Mouse (Mus musculus): ENCODE results near the gene Gmds.

Gmds gene

DNA sequence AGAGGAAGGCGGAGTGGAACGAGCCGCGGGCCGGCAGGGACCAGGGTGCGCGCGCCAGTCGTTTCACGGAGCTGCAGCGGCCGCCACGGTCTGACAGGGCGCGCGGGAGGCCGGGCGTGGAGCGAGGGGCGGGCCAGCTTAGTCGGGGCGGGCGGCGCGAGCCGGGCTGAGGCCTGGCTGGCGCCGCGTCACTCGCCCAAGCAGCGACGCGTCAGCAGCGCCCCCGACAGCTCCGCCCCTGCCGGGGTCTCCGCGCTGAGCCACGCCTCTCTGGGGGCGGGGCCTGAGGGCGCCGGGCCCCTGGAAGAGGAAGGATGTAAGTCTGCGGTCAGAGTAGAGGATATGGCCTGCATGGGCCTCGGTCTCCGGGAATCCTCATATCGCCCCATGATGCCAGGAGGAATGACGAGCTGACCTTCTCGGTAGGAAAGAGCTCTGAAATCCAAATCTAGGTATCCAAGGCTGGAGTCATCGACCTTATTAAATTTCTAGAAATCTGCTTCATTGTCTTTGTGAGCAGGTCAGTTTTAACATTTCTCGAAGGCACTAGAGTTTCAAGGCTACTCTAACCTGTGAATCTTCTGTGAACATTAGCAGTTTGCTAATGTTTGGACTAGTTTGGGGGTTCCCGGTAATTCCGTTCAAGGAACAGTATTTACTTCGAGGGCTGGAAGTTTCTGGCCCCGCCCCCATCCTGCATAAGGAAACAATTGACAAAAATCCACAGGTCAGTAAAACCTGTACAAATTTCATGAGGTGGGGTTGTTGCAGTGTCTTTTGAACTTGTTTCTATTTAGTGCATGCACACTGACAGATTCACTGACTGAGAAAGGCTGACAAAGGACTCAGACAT is at the start of gene Gmds:
Gene Gmds (minus strand): TSS at position 228 of the 853 bp plus-strand sequence.
- in situ Hi-C loops (cut with MboI; ENCODE audit: unreplicated experiment in 2 of 2) = no loop called here

DNA sequence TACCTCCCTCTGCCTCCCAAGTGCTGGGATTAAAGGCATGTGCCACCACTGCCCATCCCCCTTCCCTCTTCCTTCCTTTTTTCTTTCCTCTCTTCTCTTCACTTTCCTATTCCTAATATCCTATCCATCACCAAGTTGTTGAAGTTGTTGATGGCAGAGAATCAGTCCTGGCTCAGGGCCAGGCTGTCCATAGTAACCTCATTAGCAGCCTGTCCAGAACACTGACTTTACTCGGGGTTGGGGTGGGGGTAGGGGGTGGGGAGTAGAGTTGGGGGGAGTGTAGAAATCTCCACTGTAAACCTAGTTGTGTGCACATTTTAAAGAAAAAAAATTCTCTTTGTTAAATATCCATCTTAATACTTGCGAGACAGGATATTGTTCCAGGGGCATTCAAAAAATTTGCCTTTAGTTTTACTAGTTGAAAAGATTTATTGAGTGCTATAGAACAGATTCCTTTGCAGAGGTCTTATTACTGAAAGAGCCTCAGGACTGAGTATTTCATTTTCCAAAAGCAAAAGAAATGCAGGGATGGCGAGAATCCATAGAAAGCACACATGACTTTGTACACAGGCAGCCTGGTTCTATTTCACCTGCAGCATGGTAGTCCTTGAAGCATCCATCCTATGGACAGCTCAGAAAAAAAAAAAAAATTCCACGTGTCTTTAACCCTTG is 47.0 kb upstream of the Gmds start:
- in situ Hi-C loops (cut with MboI; ENCODE audit: unreplicated experiment in 2 of 2) = no loop called here

DNA sequence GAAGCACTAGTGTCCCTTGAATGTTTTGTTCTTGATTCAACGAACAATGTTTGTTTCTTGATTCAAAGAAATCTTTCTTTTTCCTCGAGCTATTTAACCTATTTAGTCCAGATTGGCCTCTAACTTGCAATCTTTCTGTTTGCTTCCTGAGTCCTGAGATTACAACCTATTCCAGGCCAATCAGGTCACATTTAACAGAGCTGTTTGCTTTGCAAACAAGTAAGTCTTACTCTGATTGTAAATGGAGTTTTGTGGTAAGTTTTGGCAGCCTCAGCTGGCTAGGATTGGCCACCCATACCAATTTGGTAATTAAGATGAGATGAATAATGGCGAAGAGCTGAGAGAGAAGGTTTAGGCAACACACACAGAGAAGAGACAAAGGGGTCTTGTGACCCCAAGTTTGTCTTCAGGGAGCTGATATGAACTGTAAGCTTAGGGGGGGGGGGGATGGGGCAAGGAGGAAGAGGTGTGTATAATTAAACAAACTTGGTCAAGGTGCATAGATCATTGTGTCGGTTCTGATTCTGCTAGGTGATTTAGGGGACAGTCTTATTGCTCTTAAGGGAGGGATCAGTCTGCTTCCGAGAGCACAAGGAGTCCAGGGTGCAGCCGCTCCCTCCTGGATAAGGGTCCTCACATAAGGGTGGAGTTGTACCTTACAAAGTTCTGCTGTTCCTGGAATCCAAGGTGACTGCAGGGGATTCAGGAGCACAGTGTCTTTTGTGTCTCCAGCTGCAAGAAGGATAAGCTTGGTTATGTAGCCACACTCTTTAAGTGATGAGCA is 43.9 kb upstream of the Gmds start:
- in situ Hi-C loops (cut with MboI; ENCODE audit: unreplicated experiment in 2 of 2) = no loop called here

DNA sequence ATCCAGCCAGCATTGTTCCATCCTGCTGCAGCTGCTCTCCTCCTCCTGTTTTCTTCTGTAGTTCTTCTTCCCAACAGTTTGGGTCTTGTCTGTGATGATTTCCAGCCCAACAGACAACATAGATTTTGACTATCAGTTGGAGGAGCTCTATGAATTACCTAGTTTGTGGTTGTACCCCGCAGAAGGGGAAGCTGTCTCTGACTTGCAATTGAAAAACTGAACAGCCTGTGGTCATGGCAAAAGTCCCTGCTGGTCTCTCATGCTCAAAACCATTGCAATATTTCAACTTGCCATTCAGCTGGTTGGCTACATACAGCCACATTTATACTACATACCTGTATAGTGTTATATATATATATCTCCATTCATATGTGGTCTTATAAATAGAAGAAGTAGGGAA is 40.1 kb upstream of the Gmds start:
- in situ Hi-C loops (cut with MboI; ENCODE audit: unreplicated experiment in 2 of 2) = no loop called here

DNA sequence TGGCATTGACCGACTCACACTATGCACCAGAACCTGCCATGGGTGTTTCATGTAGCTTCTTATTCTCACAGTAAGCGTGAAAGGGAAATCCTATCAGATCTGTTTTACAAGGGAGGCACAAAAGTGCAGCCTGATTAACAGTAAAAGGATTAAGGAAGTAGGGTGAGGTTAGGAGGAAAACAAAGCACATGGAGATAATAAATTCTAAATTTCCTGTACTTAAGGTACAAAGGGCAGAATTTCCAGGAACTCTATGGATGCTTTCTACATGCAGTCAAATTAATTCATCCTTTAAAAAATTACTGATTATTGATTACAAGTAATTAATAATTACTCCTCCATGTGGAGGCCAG is 34.0 kb upstream of the Gmds start:
- in situ Hi-C loops (cut with MboI; ENCODE audit: unreplicated experiment in 2 of 2) = no loop called here

DNA sequence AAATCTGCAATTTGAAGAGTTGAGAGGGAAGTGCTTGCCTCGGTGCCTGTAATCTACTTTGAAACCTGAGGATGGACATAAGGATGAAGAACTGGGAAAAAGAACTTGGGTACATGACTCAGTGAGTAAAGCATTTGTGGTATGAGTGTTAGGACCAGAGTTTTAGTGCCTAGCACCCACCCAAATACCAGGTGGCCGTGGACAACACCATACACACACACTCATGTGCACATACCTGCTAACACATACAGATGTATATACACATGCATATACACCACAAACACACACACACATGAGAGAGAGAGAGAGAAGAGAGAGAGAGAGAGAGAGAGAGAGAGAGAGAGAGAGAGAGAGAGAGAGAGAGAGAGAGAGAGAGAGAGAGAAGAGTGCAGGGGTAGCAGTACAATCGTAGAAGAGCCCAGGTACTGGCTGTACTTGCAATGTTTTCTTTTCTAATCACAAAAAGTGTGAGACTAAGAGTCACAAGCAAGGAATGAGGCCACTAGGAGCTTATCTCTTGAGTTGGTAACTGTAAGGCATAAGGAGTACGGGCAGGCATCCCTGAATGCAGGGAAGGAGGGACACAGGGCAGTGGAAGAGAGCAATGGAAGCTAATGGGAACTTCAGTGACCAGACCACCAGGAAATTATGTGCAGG is 33.5 kb upstream of the Gmds start:
- in situ Hi-C loops (cut with MboI; ENCODE audit: unreplicated experiment in 2 of 2) = no loop called here

DNA sequence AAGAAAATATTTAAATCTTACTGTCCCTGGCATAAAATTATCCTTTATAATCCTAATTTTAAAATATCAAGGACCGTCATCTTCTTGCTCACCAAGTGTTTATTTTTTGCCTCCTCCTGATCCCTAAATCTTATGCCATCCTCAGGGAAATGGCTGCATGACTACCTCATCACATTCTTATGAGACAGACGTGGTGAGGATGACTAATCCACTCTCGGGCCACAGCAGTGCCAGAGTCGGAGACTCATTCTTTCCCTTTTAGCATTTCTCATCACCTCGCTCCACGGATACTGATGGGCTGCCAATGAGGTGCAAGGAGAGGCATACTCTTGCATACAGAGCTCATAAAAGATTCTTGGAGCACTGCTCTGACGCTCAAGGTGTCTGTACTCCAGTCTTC is 32.2 kb upstream of the Gmds start:
- in situ Hi-C loops (cut with MboI; ENCODE audit: unreplicated experiment in 2 of 2) = no loop called here

DNA sequence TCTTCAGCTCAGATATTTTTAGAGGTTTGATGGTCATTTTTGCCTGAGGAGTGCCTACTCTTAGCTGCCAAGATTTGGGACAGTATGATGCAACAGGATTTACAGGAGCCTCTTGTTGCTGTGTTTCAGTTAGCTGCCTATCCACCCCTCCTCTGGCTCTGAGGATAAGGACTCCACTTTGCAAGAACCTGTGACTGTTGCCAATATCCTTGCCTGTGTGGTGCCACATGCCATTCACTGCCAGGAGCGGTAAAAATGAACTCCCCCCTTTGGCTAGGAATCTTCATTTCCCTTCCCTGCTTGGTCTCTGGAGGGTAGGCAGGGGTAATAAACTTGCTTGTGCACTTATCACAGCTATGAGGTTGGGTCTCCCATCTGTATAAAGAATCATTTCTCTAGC is 31.6 kb upstream of the Gmds start:
- in situ Hi-C loops (cut with MboI; ENCODE audit: unreplicated experiment in 2 of 2) = no loop called here

DNA sequence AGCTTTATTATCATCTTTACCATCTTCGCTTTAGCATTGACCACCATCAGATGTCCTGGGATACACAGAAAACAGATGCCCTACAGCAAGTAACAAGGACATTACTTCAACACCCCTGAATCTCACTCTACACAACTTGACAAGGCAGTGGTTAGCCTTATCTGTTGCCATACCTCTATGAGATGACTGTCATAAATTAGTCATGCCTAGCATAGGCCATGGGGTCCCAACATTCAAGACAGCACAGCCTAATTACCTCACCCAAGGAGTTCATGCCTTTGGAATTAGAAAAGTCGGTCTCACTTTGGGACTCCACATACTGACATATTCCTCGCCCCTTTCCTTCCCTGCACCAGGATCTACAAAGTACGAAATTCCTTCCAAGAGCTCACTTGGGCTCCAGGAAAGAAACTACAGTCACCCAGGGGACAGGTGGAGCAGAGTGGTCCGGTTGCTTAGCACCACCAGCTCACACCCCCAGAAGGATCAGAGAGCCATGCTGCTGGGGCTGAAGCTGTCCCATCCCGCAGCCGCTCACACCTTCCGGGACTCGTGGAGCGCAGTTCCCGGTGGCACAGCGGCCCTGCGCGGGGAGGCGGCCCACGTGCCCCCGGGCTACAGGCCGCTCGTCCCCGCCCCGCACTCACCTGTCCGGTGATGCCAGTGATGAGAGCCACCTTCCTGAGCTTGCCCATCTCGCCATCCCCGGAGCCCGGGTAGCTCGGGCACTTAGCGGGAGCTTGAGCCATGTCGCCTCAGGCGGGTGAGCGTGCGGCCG is 616 bp downstream of the Gmds start:
- in situ Hi-C loops (cut with MboI; ENCODE audit: unreplicated experiment in 2 of 2) = no loop called here

DNA sequence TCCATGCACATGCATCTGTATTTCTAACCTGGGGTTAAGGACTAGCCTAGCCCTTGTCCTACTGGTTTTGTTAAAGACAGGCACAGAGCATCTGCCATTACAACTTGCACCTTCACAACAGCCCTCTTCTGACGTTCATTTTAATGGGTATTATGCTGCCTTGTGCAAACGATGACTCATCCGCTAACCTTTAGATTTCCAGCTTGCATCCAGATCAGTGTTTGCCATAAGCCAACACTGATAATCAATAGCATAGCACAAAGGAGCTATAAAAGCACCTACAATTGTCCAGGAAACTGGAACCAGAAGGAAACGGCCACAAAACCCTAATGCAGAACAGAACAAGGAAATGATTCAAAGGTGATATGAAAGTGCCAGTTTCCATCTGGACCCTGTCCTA is 20.2 kb downstream of the Gmds start:
- in situ Hi-C loops (cut with MboI; ENCODE audit: unreplicated experiment in 2 of 2) = loop anchor here in 1 of 2 experiments (10.0 kb wide), 3 partner anchors 86 to 514 kb away; partner anchors contain the start of gene Foxc1

DNA sequence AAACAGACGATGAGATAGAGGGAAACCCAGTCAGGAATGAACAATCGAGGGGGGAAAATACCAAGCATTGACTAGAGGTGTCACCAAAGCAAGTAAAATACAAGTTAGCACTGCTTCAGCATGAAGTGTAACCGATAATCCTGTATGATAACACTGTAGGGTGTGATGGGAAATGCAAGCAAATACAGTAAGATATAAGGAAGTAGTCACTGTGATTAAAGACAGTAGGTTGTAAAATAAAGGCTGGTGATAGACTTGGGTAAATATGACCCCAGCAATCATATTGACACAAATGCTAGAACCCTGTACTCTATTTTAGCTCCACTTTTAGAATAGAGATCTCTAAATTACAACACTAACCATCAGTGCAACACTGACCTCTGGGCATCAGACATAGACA is 21.2 kb downstream of the Gmds start:
- in situ Hi-C loops (cut with MboI; ENCODE audit: unreplicated experiment in 2 of 2) = loop anchor here in 1 of 2 experiments (10.0 kb wide), 3 partner anchors 87 to 513 kb away; partner anchors contain the start of gene Foxc1

DNA sequence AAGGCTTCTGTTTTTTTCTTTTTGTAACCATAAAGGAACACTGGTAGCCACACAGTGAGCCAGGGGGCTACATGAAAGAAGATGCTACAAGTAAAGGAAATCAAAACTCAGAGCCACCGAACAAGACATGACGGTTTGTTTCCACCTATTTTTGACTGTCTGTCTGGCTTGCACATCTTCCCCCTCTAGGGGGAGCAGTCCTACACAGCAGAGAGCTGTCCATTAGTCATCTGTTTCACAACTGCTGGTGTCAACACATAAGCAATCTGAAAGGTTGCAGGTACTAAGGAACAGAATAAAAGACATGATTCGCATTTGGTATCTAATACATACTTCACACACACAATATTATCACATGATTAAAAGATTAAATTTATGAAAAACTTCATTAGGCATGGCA is 25.9 kb downstream of the Gmds start:
- in situ Hi-C loops (cut with MboI; ENCODE audit: unreplicated experiment in 2 of 2) = loop anchor here (5.0 to 10.0 kb wide), 6 partner anchors 92 to 508 kb away; partner anchors contain the start of gene Foxc1 (in 2 of the 2)

DNA sequence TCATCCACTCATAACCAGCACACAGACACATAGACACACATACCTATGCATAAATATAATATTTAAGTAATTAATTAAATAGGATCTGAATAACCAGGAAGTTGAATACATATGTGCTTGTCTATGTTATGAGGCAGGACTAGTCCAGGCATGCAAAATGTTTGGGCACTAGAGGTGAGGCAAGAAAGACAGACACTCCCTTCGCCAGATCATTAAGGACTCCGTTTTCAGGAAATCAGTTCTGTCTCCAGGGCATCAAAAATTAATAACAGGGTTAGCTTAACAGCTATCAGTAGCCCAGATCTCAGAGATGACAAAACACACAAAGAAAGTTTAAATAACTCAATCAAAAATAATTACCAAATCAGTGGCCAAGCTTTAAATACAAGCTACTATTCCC is 27.1 kb downstream of the Gmds start:
- in situ Hi-C loops (cut with MboI; ENCODE audit: unreplicated experiment in 2 of 2) = loop anchor here (5.0 to 10.0 kb wide), 6 partner anchors 93 to 507 kb away; partner anchors contain the start of gene Foxc1 (in 2 of the 2)

DNA sequence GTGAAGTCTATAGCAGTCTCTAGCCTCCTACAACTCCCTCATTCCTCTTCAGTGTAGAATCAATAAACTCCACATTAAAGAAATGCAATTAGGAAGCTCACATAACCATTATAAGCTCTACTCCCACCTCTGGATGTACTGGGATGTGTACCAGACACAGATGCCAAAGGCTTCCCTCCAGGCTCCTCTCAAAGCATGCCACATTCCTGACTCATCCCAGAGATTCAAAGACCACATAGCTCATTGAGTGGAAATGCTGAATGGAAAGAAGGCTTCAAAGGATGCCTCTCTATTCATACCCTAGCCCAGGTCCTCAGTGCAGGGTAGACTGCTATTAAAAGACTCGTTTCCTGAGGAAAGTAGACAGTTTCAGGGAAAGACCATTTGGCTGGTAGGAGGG is 40.1 kb downstream of the Gmds start:
- in situ Hi-C loops (cut with MboI; ENCODE audit: unreplicated experiment in 2 of 2) = loop anchor here (5.0 to 10.0 kb wide), 4 partner anchors 81 to 594 kb away; no protein-coding TSS in a partner anchor

DNA sequence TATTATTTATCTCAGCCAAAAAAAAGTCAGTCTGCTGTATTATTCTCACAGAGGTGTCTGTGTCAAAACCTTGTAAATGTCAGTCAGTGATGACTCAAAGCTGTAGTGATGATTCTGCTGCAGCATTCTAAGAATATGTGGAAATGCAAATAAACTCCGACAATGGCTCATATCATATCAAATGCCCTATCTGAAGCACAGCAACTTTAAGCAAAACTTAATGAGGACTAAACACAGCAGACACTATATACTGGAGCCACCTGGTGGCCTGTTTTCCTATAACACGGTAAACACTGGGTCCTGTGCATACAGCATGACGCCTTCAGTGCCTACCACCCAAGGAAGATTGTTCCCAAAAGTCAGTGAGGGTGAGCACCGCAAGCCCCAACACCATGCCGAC is 41.1 kb downstream of the Gmds start:
- in situ Hi-C loops (cut with MboI; ENCODE audit: unreplicated experiment in 2 of 2) = loop anchor here (5.0 to 10.0 kb wide), 4 partner anchors 80 to 593 kb away; no protein-coding TSS in a partner anchor

DNA sequence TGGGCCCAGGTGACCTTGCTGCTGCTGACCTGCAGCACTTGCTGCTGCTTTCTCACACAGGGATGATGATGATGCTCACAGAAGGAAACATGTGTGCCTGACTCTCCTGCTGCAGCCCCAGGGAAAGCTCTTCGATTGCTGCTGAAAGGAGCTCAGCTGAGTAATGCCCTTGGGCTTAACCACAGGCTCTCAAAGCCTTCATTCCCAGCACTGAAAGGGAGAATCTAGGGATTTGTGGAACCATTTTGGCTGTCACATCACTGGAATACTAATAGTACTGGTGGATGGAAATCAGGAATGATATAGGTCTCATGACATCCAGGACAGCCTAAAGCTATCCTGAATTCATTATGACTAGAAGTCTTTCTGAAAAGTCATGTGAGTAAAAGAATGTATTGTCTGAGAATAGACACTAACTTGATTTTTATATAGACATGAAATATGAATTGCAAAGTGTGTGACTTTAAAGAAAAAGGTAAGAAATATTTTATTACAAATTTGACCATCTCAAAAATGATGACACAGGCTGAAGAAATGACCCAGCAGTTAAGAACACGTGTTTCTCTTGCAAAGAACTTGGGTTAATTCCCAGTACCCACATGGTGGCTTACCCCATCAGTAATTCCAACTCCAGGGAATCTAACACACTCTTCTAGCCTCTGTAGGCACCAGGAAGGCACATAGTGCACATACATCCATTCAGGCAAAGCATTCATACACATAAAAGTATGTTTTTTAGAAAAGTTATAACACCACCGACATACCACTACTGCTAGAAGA is 43.9 kb downstream of the Gmds start:
- in situ Hi-C loops (cut with MboI; ENCODE audit: unreplicated experiment in 2 of 2) = loop anchor here (5.0 to 10.0 kb wide), 4 partner anchors 77 to 590 kb away; no protein-coding TSS in a partner anchor

DNA sequence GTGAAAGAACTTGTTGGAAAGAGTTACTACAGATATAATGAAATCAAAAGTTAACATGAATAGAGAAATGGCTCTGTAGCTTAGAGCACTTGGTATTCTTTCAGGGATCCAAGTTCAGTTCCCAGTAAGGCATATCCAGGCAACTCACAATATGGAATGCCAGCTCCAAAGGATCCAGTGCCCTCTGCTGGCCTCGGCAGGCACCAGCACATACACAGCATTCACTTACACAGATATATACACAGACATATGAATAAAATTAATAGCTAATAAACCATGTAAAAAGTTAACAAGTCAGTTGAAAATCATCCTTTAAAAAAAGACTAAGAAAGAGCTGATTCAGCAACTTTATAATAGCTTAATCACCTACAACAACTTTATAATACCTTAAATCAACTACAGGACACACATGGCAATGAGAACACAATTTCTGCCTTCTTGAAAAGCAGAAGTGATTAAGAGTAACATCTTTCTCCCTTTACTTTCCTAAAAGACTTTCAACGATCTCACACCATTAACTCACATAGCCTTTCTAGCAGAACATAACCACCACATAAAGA is 65.5 kb downstream of the Gmds start:
- in situ Hi-C loops (cut with MboI; ENCODE audit: unreplicated experiment in 2 of 2) = no loop called here

DNA sequence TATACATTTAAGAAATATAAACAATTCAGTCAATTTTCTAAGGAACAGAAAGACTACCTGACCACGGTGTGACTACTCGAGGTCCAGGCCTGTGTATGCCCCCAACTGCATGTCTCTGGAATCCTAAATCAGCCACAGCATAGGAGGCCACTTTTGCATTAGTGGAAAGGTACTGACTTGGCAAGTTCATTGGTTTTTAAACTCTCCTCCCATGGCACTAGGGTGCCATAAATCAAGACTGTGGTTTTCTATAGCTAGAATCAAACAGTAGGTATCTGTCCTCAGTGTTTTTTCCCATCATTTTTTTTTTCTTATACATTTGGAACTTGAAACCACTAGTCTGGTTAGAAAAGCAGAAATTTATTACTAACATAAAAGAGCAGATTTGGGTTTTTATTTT is 68.8 kb downstream of the Gmds start:
- in situ Hi-C loops (cut with MboI; ENCODE audit: unreplicated experiment in 2 of 2) = no loop called here
